Mouse (Mus musculus): ENCODE results near the gene Slc25a44. TPM values are rescaled to one million over a fixed set of nuclear protein-coding genes. Genes with fewer than 3 reads are reported as not detected.

Gene Slc25a44
- polyA plus RNA-seq (2012; rRNA removed): 57.6 and 61.2 TPM in 2 replicates

GRCm38 (mm10) chr3:88424605-88425329 lies at the start of gene Slc25a44:
TSS of gene Slc25a44 (minus strand) at chr3:88425139.
- under 1% methylated on average over 35 of the region's 35 CpGs for WGBS
- Histone ChIP-seq H3K27ac (ENCODE audit: insufficient read depth, low read length) (peak within 1 kb of the TSS; percentile 63), H3K27me3 (ENCODE audit: control insufficient read depth, insufficient read depth, low read length) (no peaks in the 10 kb centered on the region), H3K4me1 (ENCODE audit: control insufficient read depth, insufficient read depth, low read length) (peaks cover 24% of the 10 kb centered on the region), H3K4me3 (replicated peaks; ENCODE audit: insufficient read depth, low read depth, low read length) (peak within 1 kb of the TSS; percentile 90)
- DNase-seq: peak; percentile 95 to 98
- peak; percentile 98 for TF ChIP-seq POLR2A (IDR thresholded peaks at IDR 0.05; ENCODE audit: borderline replicate concordance, insufficient read depth, low read length)
- no peak for TF ChIP-seq CTCF (IDR thresholded peaks at IDR 0.05; ENCODE audit: borderline replicate concordance, insufficient read depth, low read depth, low read length)

GRCm38 (mm10) chr3:88473571-88473970 lies 48.6 kb upstream of the Slc25a44 start:
- H3K4me3 ChIP-seq (replicated peaks; ENCODE audit: insufficient read depth, low read depth, low read length): no peak overlapping the region
- no peaks in the 10 kb centered on the region for H3K27me3 ChIP-seq (ENCODE audit: control insufficient read depth, insufficient read depth, low read length)
- H3K27ac ChIP-seq (ENCODE audit: insufficient read depth, low read length): no peak overlapping the region
- 26% methylated on average over 1 of the region's 1 CpGs for WGBS
- no peaks in the 10 kb centered on the region; the same call in 1 of the 2 replicates for H3K4me1 ChIP-seq (ENCODE audit: control insufficient read depth, insufficient read depth, low read length)
- DNase-seq: no peak
- no peak for TF ChIP-seq POLR2A (IDR thresholded peaks at IDR 0.05; ENCODE audit: borderline replicate concordance, insufficient read depth, low read length)
- TF ChIP-seq CTCF (IDR thresholded peaks at IDR 0.05; ENCODE audit: borderline replicate concordance, insufficient read depth, low read depth, low read length): no peak

GRCm38 (mm10) chr3:88473020-88473419 lies 48.1 kb upstream of the Slc25a44 start:
- WGBS: 22% methylated on average over 5 of the region's 5 CpGs
- Histone ChIP-seq H3K4me3 (replicated peaks; ENCODE audit: insufficient read depth, low read depth, low read length) (no peak overlapping the region), H3K4me1 (ENCODE audit: control insufficient read depth, insufficient read depth, low read length) (no peaks in the 10 kb centered on the region; the same call in 1 of the 2 replicates), H3K27ac (ENCODE audit: insufficient read depth, low read length) (no peak overlapping the region), H3K27me3 (ENCODE audit: control insufficient read depth, insufficient read depth, low read length) (no peaks in the 10 kb centered on the region)
- no peak for DNase-seq
- TF ChIP-seq POLR2A (IDR thresholded peaks at IDR 0.05; ENCODE audit: borderline replicate concordance, insufficient read depth, low read length) (no peak), CTCF (IDR thresholded peaks at IDR 0.05; ENCODE audit: borderline replicate concordance, insufficient read depth, low read depth, low read length) (no peak)

GRCm38 (mm10) chr3:88470943-88471479 lies 46.1 kb upstream of the Slc25a44 start:
- no peak overlapping the region for H3K27ac ChIP-seq (ENCODE audit: insufficient read depth, low read length)
- DNase-seq: no peak
- WGBS: 84% methylated on average over 10 of the region's 10 CpGs
- H3K27me3 ChIP-seq (ENCODE audit: control insufficient read depth, insufficient read depth, low read length): no peaks in the 10 kb centered on the region
- TF ChIP-seq CTCF (IDR thresholded peaks at IDR 0.05; ENCODE audit: borderline replicate concordance, insufficient read depth, low read depth, low read length) (no peak), POLR2A (IDR thresholded peaks at IDR 0.05; ENCODE audit: borderline replicate concordance, insufficient read depth, low read length) (no peak)
- H3K4me1 ChIP-seq (ENCODE audit: control insufficient read depth, insufficient read depth, low read length): no peaks in the 10 kb centered on the region
- no peak overlapping the region for H3K4me3 ChIP-seq (replicated peaks; ENCODE audit: insufficient read depth, low read depth, low read length)

- no peak overlapping the region for H3K4me3 ChIP-seq (replicated peaks; ENCODE audit: insufficient read depth, low read depth, low read length)
- TF ChIP-seq POLR2A (IDR thresholded peaks at IDR 0.05; ENCODE audit: borderline replicate concordance, insufficient read depth, low read length): no peak
- no peak for TF ChIP-seq CTCF (IDR thresholded peaks at IDR 0.05; ENCODE audit: borderline replicate concordance, insufficient read depth, low read depth, low read length)
- 90% methylated on average over 2 of the region's 2 CpGs for WGBS
- no peaks in the 10 kb centered on the region for H3K4me1 ChIP-seq (ENCODE audit: control insufficient read depth, insufficient read depth, low read length)
- no peak for DNase-seq
- no peak overlapping the region for H3K27ac ChIP-seq (ENCODE audit: insufficient read depth, low read length)
- H3K27me3 ChIP-seq (ENCODE audit: control insufficient read depth, insufficient read depth, low read length): no peaks in the 10 kb centered on the region
These were observed 44.5 kb upstream of the Slc25a44 start for GRCm38 (mm10) chr3:88469466-88469865.

GRCm38 (mm10) chr3:88467116-88467824 lies 42.3 kb upstream of the Slc25a44 start:
- Histone ChIP-seq H3K27ac (ENCODE audit: insufficient read depth, low read length) (no peak overlapping the region), H3K4me3 (replicated peaks; ENCODE audit: insufficient read depth, low read depth, low read length) (no peak overlapping the region), H3K27me3 (ENCODE audit: control insufficient read depth, insufficient read depth, low read length) (no peaks in the 10 kb centered on the region), H3K4me1 (ENCODE audit: control insufficient read depth, insufficient read depth, low read length) (no peaks in the 10 kb centered on the region)
- TF ChIP-seq CTCF (IDR thresholded peaks at IDR 0.05; ENCODE audit: borderline replicate concordance, insufficient read depth, low read depth, low read length): peak; percentile 97
- TF ChIP-seq POLR2A (IDR thresholded peaks at IDR 0.05; ENCODE audit: borderline replicate concordance, insufficient read depth, low read length): no peak
- DNase-seq: peak; percentile 80 to 91
- 28% methylated on average over 16 of the region's 16 CpGs for WGBS

GRCm38 (mm10) chr3:88465127-88465526 lies 40.2 kb upstream of the Slc25a44 start:
- H3K4me3 ChIP-seq (replicated peaks; ENCODE audit: insufficient read depth, low read depth, low read length): no peak overlapping the region
- no peak for DNase-seq
- no peak overlapping the region for H3K27ac ChIP-seq (ENCODE audit: insufficient read depth, low read length)
- whole genome bisulfite sequencing: 90% methylated on average over 2 of the region's 2 CpGs
- H3K27me3 ChIP-seq (ENCODE audit: control insufficient read depth, insufficient read depth, low read length): no peaks in the 10 kb centered on the region
- no peak for TF ChIP-seq CTCF (IDR thresholded peaks at IDR 0.05; ENCODE audit: borderline replicate concordance, insufficient read depth, low read depth, low read length)
- TF ChIP-seq POLR2A (IDR thresholded peaks at IDR 0.05; ENCODE audit: borderline replicate concordance, insufficient read depth, low read length): no peak
- H3K4me1 ChIP-seq (ENCODE audit: control insufficient read depth, insufficient read depth, low read length): no peaks in the 10 kb centered on the region

Data from cerebellum, adult 2 months (tissue).